Mouse (Mus musculus) heart, postnatal 0 days (tissue): ENCODE results near the gene Faim.

ENCODE experiments used
- CTCF ChIP-seq: IDR thresholded peaks from 2 replicates; pipeline ENCODE4 v1.5.1; 2016; ENCODE audit warnings: antibody characterized with exemption, control low read depth, low read depth
- EP300 ChIP-seq: IDR thresholded peaks from 2 replicates; pipeline ENCODE4 v1.6.1; 2016; ENCODE audit warnings: antibody characterized with exemption, low read depth

DNA sequence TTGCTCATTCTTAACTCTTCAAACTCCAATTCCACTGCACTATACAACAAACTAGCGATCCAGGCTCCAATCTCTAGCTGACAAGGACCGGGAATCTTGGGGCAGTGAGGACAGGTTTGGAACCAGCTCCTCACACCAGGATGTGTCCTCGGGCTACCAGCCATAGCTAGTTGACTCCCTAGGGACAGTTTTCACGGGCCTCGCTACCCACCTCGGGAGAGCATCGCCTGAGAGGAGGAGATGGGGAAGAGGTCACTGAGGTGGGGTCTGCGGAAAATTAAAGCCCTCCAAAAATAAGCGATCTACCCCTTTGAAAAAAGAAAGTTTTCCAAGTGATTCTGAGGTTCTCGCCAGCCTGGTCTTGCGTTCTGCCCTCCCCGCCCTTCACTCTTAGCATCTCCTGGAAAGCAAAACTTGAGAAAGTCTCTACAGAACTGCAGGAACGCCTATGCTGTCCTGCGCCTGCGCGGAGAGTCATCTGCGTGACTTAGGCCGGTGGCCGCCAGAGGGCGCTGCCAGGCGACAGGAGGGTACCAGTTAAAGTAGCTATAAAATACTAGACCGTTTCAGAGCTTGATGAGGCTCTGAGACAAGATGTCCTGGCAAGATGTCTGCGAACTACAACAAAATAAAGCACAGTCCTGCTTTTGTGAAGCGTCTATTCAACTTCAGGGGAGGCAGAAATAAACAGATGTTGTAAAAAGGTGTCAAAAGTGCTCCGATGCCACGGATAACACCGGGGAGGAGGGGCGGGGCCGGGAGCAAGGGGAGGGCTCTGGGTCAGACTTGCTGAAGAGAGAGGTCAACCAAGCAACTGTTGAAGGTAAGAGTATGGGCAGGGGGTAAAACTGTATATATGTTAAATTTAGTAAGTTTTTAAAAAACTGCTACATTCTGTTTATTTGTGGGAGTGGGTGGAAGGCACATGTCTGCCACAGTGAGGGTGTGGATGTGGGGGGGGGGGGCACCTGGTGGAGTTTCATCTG lies 6.4 kb upstream of the Faim start:
- peak; percentile 95 for TF ChIP-seq CTCF
- no peak for TF ChIP-seq EP300
